Mouse (Mus musculus) hindbrain, embryonic 15.5 days (tissue): ENCODE data around the gene Clec1b. TPM values are rescaled to one million over a fixed set of nuclear protein-coding genes. Genes with fewer than 3 reads are reported as not detected.

Experiments used
- polyA plus RNA-seq: library from polyadenylated mRNA; unstranded; fragments of >200 nt; fragmentation: Nextera tagmentation; extraction: Ambion mirVana; gene quantifications from 2 replicates; pipeline ENCODE4 v1.2.1, GENCODE M21; 2015

Gene Clec1b
- polyA plus RNA-seq, 1 experiment from 2014 or later: 1.2 TPM

Other genes with a start within 250 kb of the Clec1b start
- 0.12 and 0.13 TPM in 2 replicates for gene Clec2d, start 216.7 kb upstream of the Clec1b start, polyA plus RNA-seq
- gene Cd69, start 121.9 kb upstream of the Clec1b start, polyA plus RNA-seq: not detected in 2 replicates
- not detected in 2 replicates for gene 4922502D21Rik, start 65.5 kb upstream of the Clec1b start, polyA plus RNA-seq
- 0.32 and 0.46 TPM in 2 replicates for gene Clec12a, start 54.6 kb upstream of the Clec1b start, polyA plus RNA-seq
- 0.26 and 0.71 TPM in 2 replicates for gene Clec12b, start 11.4 kb upstream of the Clec1b start, polyA plus RNA-seq
- 0.13 and 0.16 TPM in 2 replicates for gene Clec9a, start 11.6 kb downstream of the Clec1b start, polyA plus RNA-seq
- 1.9 and 2.2 TPM in 2 replicates for gene Clec1a, start 54.7 kb downstream of the Clec1b start, polyA plus RNA-seq
- not detected in 2 replicates for gene Olr1, start 109.9 kb downstream of the Clec1b start, polyA plus RNA-seq
- not detected in 2 replicates for gene Tmem52b, start 115.3 kb downstream of the Clec1b start, polyA plus RNA-seq
- gene Gabarapl1, start 135.9 kb downstream of the Clec1b start, polyA plus RNA-seq: 209 and 213 TPM in 2 replicates
- 0.16 TPM in 1 of 2 replicates, not detected in the other for gene Klre1, start 180.6 kb downstream of the Clec1b start, polyA plus RNA-seq
- gene Klrd1, start 194.5 kb downstream of the Clec1b start, polyA plus RNA-seq: not detected in 2 replicates
- 0.30 and 0.42 TPM in 2 replicates for gene Klrk1, start 226.6 kb downstream of the Clec1b start, polyA plus RNA-seq
- gene Klrc3, start 246.0 kb downstream of the Clec1b start, polyA plus RNA-seq: not detected in 2 replicates